Mouse (Mus musculus): Measurements from ENCODE around the gene Rhox10.
A peak's percentile ranks its signal among the peaks of the same experiment; 100 is the strongest.
"Not testable (repeated sequence)": the region's sequence is repeated elsewhere in the genome, so short reads cannot be mapped to it uniquely, and the experiment has no call there.

The Rhox10 gene

DNA sequence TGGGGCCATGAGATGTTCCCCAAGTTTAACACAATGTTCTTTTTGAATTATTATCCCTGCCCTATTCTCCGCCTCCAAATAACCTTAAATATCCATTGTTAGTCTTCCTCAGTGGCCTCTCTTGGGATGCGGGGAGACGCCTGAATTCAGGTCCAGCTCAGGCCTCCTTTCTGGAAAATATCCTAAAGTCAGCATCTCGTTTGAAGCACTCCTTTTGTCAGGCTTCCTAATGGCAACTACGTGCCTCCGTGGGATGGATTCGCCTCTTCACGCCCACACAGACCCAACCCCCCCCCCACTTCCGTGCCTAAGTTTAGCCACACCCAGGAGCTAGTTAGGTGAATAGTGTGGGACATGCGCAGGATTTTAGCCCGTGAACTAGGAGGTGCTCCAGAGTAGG, at the start of gene Rhox10:
Gene Rhox10, plus strand, starts transcription at position 301 of the 400 bp plus-strand sequence.
- DNase-seq (ENCODE audit: low spot score in 2 of 2): no peak

DNA sequence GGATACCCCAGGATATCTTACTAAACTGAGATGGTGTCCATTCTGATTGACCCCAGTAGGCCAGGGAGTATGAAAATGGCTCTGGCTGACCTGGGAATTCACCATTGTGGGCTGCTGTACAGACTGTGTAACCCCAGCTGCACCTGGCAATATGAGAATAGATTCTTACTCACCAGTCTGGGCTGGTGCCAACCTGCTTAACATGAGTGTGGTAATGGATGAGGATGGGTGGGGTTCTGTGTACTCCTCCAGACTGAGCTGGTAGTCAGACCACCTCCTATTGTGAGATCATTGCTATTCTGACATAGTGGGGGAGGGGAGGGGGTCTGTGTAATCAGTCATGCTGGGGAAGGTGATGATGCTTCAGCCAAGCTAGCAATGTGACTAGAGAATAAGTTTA, 47.7 kb upstream of the Rhox10 start, which contains the start of gene Btg1-ps1:
Gene Btg1-ps1, minus strand, starts transcription at position 219 of the 400 bp plus-strand sequence.
- not testable (repeated sequence) for DNase-seq (ENCODE audit: low spot score in 2 of 2)

DNA sequence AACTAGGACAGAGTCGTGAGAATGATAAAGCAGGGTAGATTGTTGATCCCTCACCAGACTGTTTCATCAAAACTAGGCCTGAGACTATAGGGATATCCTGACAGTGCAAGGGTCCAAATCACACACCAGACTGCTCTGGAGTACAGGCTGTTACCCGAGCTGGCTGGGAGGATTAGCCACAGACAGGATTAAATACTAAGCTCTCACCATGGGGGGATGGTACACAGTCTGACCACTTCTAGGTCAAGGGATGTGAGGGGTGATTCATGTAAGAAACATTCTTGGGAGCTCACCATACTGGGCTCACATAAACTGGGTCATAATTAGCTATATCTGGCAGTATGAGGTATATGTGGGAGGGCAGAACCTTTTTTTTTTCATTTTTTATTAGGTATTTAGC, 32.4 kb upstream of the Rhox10 start:
- no peak for DNase-seq (ENCODE audit: low spot score in 2 of 2)

DNA sequence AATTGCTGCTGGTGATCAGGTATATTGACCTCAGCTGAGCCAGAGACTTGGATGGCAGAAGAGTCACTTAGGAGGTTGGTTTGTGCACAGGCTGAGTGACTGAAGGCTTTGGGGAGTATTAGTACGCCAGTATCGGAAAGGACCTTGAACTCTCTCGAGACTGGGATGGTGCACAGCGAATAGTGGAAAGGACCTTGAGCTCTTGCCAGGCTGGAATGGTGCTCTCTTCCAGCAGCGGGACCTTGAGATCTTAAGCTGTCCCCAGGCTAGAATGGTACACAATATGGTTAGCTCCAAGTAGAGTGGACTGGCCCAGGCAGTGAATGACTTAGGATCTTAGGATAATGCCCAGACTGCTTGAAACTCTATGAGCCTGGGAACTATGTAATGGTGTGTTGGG, 26.6 kb upstream of the Rhox10 start:
- DNase-seq (ENCODE audit: low spot score in 2 of 2): no peak

DNA sequence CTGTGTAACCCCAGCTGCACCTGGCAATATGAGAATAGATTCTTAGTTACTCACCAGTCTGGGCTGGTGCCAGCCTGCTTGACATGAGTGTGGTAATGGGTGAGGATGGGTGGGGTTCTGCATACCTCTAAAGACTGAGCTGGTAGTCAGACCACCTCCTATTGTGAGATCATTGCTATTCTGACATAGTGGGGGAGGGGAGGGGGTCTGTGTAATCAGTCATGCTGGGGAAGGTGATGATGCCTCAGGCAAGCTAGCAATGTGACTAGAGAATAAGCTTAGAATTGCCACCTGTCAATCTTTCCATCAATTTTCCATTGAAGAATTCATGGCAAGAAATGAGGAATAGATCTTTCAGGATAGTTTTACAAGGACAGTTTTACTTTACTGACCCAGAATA, 23.3 kb upstream of the Rhox10 start, which contains the start of gene Btg1-ps2:
Gene Btg1-ps2, minus strand, starts transcription at position 101 of the 400 bp plus-strand sequence.
- DNase-seq (ENCODE audit: low spot score in 2 of 2): not testable (repeated sequence)

DNA sequence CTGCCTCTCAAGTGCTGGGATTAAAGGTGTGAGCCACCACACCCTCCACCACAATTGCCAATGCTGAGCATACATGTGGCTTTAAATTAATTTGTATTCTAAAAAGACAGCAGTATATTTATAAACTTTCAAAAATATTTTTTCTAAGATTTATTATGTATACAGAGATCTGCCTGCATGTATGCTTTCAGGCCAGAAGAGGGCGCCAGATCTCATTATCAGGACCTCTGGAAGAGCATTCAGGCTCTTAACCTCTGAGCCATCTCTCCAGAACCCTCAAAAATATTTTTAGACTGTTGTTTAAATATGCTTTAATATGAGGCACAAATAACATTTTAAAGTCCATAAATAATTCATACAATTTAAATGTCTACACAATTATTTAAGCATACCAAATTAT, 4.7 kb upstream of the Rhox10 start:
- DNase-seq (ENCODE audit: low spot score in 2 of 2): no peak

DNA sequence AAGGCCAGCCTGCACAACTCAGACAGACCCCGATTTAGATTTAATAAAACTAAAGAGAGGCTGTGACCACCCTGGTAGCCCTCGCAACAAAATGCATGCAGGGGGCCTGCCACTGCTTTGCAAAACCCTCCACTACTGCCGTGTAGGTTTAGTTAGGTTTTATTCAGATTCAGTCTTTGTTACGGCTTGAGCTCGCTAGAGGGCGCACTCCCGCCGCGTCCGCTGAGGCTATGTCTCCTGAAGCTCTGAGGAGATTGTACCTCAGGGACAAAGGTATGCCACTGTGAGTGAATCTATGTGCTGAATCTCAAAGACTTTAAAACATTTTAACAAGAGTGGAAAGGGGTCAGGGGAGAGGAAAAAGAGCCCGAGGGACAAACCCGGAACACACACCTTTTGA, 18.0 kb downstream of the Rhox10 start:
- DNase-seq (ENCODE audit: low spot score in 2 of 2): peak in 1 of 2 experiments; percentile 17

DNA sequence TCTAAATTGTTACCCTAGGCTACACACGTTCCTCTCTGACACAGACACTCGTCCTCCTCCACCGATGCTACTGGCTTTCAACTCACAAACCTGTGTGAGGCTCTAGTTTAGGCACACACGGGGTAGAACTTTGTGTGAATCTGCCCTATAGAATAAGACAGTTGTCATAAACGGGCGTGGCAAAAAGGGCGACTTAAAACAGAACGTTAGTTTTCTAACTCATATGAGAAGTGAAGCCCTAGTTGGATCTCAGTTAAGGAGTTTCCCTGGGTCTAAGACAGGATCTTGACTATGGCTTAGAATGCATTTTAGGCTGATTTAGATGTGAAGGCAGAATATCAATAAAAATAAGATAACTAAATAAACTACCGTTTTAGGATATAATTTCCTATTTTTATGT, 18.8 kb downstream of the Rhox10 start, which contains the start of gene Rhox11:
Gene Rhox11, minus strand, starts transcription at position 101 of the 400 bp plus-strand sequence.
- no peak for DNase-seq (ENCODE audit: low spot score in 2 of 2)

DNA sequence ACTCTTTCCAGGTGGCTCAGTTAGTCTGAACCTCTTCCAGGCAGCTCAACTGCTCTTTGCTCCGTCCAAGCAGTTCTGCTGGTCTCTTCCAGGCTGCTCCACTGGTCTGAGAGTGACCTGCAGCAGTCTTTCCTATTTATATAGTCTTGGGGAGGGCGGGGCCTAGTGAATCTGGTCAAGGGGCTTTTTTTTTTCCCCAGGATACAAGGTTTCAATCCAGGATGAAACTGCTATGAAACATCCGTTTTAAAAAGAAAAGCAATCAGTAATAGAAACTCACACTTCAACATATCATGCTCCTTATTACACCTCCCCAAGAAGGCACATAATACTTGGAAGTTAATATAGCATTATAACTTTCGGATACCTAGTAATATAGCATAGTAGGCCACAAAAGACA, 44.5 kb downstream of the Rhox10 start, which contains the start of gene Rhox12:
Gene Rhox12, minus strand, starts transcription at position 101 of the 400 bp plus-strand sequence.
- DNase-seq (ENCODE audit: low spot score in 2 of 2): no peak

DNA sequence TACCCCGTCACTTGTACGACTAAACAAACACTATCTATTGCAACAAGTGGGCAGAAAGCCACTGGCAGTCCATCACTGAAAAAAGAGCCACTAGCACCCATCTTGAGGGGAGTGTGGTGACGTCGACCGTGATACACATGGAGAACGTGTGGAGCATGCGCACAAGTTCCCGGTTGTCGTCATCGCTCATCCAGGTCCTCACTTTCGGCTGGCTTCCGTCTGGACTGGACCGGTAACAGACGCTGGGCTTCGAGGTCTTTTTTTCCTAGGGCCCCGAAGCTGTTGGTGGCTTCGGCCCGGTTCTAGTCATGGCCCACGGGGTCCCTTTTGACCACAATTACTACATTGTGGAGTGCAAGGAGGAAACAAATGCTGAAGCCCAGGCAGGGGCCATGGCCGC, 54.7 kb downstream of the Rhox10 start, which contains the start of gene Rhox13:
Gene Rhox13, plus strand, starts transcription at position 238 of the 400 bp plus-strand sequence.
- no peak for DNase-seq (ENCODE audit: low spot score in 2 of 2)
